Mouse (Mus musculus) ES-E14 (cell line): ENCODE measurements around the gene Fam198a. TPM values are rescaled to one million over a fixed set of nuclear protein-coding genes. Genes with fewer than 3 reads are reported as not detected.

Experiments used
- DNase-seq: peaks from one replicate; pipeline ENCODE4 v3.0.0-alpha.2; 2013; ENCODE audit warnings: low read depth, low spot score
- H3K27ac ChIP-seq: 2 replicates; pipeline ENCODE4 v1.5.1; 2012; ENCODE audit warnings: low read depth, mild to moderate bottlenecking, low read length, moderate library complexity, mixed read lengths; ENCODE audit not compliant: poor library complexity, insufficient read depth, severe bottlenecking
- H3K36me3 ChIP-seq: 2 replicates; pipeline ENCODE4 v1.6.1; 2012; ENCODE audit warnings: mild to moderate bottlenecking, low read length, moderate library complexity, mixed read lengths; ENCODE audit not compliant: control insufficient read depth, poor library complexity, insufficient read depth, severe bottlenecking
- H3K4me1 ChIP-seq, 2 experiments: fragments of 150-350 bp in 1 of 2; sonication (generic) in 1 of 2; 2 replicates each; pipeline ENCODE4 v1.6.1; 2012; ENCODE audit warnings: low read length in 2 of 2, mild to moderate bottlenecking in 1 of 2, mixed read lengths in 1 of 2; ENCODE audit not compliant: control insufficient read depth in 2 of 2, insufficient read depth in 2 of 2, poor library complexity in 1 of 2
- H3K4me3 ChIP-seq, 2 experiments: fragments of 150-350 bp in 1 of 2; sonication (generic) in 1 of 2; 2 replicates each; pipeline ENCODE4 v1.5.1; 2012; ENCODE audit warnings: low read length in 2 of 2, low read depth in 1 of 2, mild to moderate bottlenecking in 1 of 2, mixed read lengths in 1 of 2; ENCODE audit not compliant: insufficient read depth in 1 of 2, poor library complexity in 1 of 2, severe bottlenecking in 1 of 2
- H3K9ac ChIP-seq: 2 replicates; pipeline ENCODE4 v1.6.1; 2012; ENCODE audit warnings: low read depth, mild to moderate bottlenecking, low read length, mixed read lengths; ENCODE audit not compliant: poor library complexity, insufficient read depth, severe bottlenecking
- H3K9me3 ChIP-seq: fragments of 150-350 bp; sonication (generic); 2 replicates; pipeline ENCODE4 v1.6.1; 2012; ENCODE audit warnings: low read depth, mild to moderate bottlenecking, low read length; ENCODE audit not compliant: control insufficient read depth, insufficient read depth
- CHD2 ChIP-seq: IDR thresholded peaks from 2 replicates; pipeline ENCODE4 v1.6.1; 2014; ENCODE audit warnings: mild to moderate bottlenecking, low read depth, low read length, inconsistent platforms
- HCFC1 ChIP-seq: IDR thresholded peaks from 2 replicates; pipeline ENCODE4 v1.6.1; 2012; ENCODE audit warnings: low read length, inconsistent platforms, borderline replicate concordance; ENCODE audit not compliant: insufficient read depth
- MAFK ChIP-seq: IDR thresholded peaks from 2 replicates; pipeline ENCODE4 v1.6.1; 2014; ENCODE audit warnings: mild to moderate bottlenecking, low read depth, low read length, inconsistent platforms; ENCODE audit not compliant: insufficient read depth
- ZC3H11A ChIP-seq: IDR thresholded peaks from 2 replicates; pipeline ENCODE4 v1.6.1; 2012; ENCODE audit warnings: low read depth, mild to moderate bottlenecking, inconsistent platforms, low read length, borderline replicate concordance
- ZNF384 ChIP-seq: IDR thresholded peaks from 2 replicates; pipeline ENCODE4 v1.6.1; 2012; ENCODE audit warnings: low read depth, low read length, inconsistent platforms
- in situ Hi-C, 2 experiments: fragments of 600-800 bp; cut with MboI; formaldehyde crosslinking; loops; one replicate each; pipeline ENCODE4 v1.15.1; 2025; ENCODE audit warnings: low sequenced_read_pairs in 2 of 2, inconsistent platforms in 1 of 2; ENCODE audit not compliant: unreplicated experiment in 2 of 2
- total RNA-seq: library from RNA; depleted of rRNA; stranded (reverse); fragments of 300-350 nt; gene quantifications from 2 replicates; pipeline ENCODE4 v1.2.3, GENCODE M21; 2012

The Fam198a gene
- total RNA-seq, 1 experiment: 0.36 TPM

DNA sequence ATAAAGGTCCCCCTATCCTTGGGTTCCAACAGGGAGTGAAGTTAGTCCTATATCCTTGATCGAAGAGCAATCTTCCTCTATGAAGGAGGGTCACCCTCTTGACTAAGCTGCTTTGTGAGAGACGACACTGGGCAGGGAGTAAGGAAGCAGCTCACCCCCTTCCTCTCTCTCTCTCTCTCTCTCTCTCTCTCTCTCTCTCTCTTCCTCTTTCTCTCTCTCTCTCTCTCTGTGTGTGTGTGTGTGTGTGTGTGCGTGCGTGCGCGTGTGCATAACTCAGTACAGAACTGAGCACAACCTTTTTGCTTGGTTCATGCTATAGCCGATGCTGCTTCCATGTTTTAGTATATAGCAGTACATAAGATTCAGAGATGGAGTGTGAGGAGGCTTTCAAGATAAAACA lies 45.8 kb upstream of the Fam198a start:
- Histone ChIP-seq H3K9ac (no peak overlapping the region), H3K9me3 (no peaks in the 10 kb centered on the region), H3K27ac (no peak overlapping the region), H3K36me3 (no peaks in the 10 kb centered on the region), H3K4me3 (no peak overlapping the region), H3K4me1 (peaks cover 0 to 2% of the 10 kb centered on the region in 2 experiments; a peak in 1 of 4 replicates)
- TF ChIP-seq HCFC1 (no peak), CHD2 (no peak), ZC3H11A (no peak), ZNF384 (no peak), MAFK (no peak)
- in situ Hi-C loops: no loop called here
- no peak for DNase-seq

- Histone ChIP-seq H3K4me3 (no peak overlapping the region), H3K9me3 (no peaks in the 10 kb centered on the region), H3K27ac (no peak overlapping the region), H3K9ac (no peak overlapping the region), H3K4me1 (peaks cover 0 to 2% of the 10 kb centered on the region in 2 experiments; a peak in 1 of 4 replicates), H3K36me3 (no peaks in the 10 kb centered on the region)
- no peak for TF ChIP-seq CHD2
- TF ChIP-seq ZC3H11A: no peak
- no peak for TF ChIP-seq ZNF384
- no peak for TF ChIP-seq HCFC1
- TF ChIP-seq MAFK: no peak
- no peak for DNase-seq
- in situ Hi-C loops: no loop called here
These were observed 45.1 kb upstream of the Fam198a start for GRCm38 (mm10) chr9:121905556-121906185.

- Histone ChIP-seq H3K4me1 (peaks cover 0 to 2% of the 10 kb centered on the region in 2 experiments; a peak in 1 of 4 replicates), H3K9ac (no peak overlapping the region), H3K27ac (no peak overlapping the region), H3K4me3 (no peak overlapping the region), H3K36me3 (no peaks in the 10 kb centered on the region), H3K9me3 (no peaks in the 10 kb centered on the region)
- in situ Hi-C loops: no loop called here
- TF ChIP-seq ZNF384 (no peak), HCFC1 (no peak), ZC3H11A (no peak), MAFK (no peak), CHD2 (no peak)
- DNase-seq: no peak
These were observed 44.3 kb upstream of the Fam198a start for GRCm38 (mm10) chr9:121906456-121906855.

DNA sequence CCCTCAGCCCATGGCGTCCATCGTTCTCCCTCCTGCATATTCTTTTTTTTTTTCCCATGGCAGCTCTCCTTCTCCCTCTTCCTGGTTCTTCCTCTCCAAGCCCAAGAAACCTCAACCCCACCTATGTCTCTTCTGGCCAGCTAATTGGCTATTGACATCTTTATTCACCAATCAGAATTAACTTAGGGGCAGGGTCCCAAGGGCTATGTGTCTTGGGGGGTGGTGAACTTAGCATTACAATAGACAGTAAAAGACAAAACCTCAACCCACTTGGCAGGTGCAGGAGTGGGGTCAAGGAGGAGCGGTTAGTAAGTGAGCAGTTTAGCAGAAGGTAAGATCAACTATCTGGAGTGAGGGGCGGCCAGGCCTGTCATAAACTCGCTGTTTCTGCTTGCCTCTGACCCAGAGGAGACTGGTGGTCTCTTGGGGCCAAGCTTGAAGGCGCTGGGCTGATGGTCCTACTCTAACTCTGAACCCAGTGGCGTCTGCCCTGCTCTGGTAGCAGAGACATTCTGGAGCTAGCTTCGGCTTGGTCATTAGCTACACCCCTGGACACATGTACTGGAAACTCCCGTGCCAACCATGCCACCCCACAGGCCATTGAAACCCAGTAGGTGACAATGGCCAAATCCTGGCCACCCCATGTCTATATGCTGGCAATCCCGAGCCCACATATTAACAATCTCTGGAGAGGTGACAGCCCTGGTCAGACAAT lies 43.3 kb upstream of the Fam198a start:
- Histone ChIP-seq H3K4me1 (peaks cover 0 to 2% of the 10 kb centered on the region in 2 experiments; a peak in 1 of 4 replicates), H3K27ac (no peak overlapping the region), H3K36me3 (no peaks in the 10 kb centered on the region), H3K9me3 (no peaks in the 10 kb centered on the region), H3K4me3 (no peak overlapping the region), H3K9ac (no peak overlapping the region)
- in situ Hi-C loops: no loop called here
- DNase-seq: peak; percentile 29
- TF ChIP-seq CHD2 (no peak), MAFK (no peak), ZNF384 (no peak), ZC3H11A (no peak), HCFC1 (no peak)
